Mouse (Mus musculus) MEL (cell line): ENCODE data around the gene Zdhhc14.

Source experiments
- CTCF ChIP-seq, 3 experiments: IDR thresholded peaks in 2 of 3; conservative IDR thresholded peaks in 1 of 3; 2 replicates each; pipeline ENCODE4 v1.5.1; 2011 to 2012; ENCODE audit warnings: low read length in 3 of 3, low read depth in 2 of 3, mild to moderate bottlenecking in 2 of 3, improper control_type of control experiment in 1 of 3, inconsistent platforms in 1 of 3, mixed read lengths in 1 of 3, moderate library complexity in 1 of 3; ENCODE audit not compliant: control insufficient read depth in 1 of 3, insufficient read depth in 1 of 3, poor library complexity in 1 of 3, severe bottlenecking in 1 of 3
- E2F4 ChIP-seq: IDR thresholded peaks from 2 replicates; pipeline ENCODE4 v1.6.1; 2011; ENCODE audit warnings: low read depth, low read length, improper control_type of control experiment, borderline replicate concordance
- HCFC1 ChIP-seq: IDR thresholded peaks from 2 replicates; pipeline ENCODE4 v1.6.1; 2012; ENCODE audit warnings: low read depth, mild to moderate bottlenecking, inconsistent platforms, low read length, improper control_type of control experiment, moderate library complexity
- KAT2A ChIP-seq: conservative IDR thresholded peaks from 2 replicates; pipeline ENCODE4 v1.6.1; 2012; ENCODE audit warnings: low read depth, low read length, improper control_type of control experiment, inconsistent platforms
- TAL1 ChIP-seq: IDR thresholded peaks from 2 replicates; pipeline ENCODE4 v1.6.1; 2012; ENCODE audit warnings: mild to moderate bottlenecking, inconsistent platforms, low read length, moderate library complexity, mixed read lengths
- ZMIZ1 ChIP-seq: IDR thresholded peaks from 2 replicates; pipeline ENCODE4 v1.6.1; 2012; ENCODE audit warnings: low read depth, mild to moderate bottlenecking, inconsistent platforms, low read length, improper control_type of control experiment, moderate library complexity
- ZNF384 ChIP-seq: IDR thresholded peaks from 2 replicates; pipeline ENCODE4 v1.6.1; 2012; ENCODE audit warnings: low read depth, mild to moderate bottlenecking, inconsistent platforms, low read length, improper control_type of control experiment

DNA sequence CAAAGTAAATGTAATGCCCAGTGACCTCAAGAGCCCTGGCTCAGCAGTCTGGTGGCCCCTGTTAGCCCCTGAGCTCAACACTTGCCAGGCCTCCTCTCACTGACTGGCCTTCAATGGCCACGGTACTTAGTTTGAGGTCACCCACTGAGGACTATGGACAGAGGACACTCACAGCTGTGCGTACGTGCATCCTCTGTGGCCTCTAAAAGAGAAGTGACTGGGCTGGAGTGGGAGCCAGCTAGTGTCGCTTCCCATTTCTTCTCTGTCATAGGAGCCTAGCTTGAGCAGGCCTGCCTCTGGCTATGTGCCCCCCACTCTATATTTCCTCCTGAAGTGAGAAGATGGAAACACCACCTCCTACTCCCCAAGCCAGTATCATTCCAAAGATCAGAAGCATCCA is 273.4 kb downstream of the Zdhhc14 start:
- no peak for TF ChIP-seq HCFC1
- TF ChIP-seq ZNF384 = no peak
- TF ChIP-seq E2F4 = no peak
- no peak for TF ChIP-seq CTCF (IDR thresholded peaks at IDR 0.05 in 2 of 3, conservative IDR thresholded peaks at IDR 0.05 in 1 of 3; ENCODE audit: control insufficient read depth in 1 of 3, insufficient read depth in 1 of 3, low read depth in 2 of 3, low read length in 3 of 3, poor library complexity in 1 of 3, severe bottlenecking in 1 of 3)
- no peak for TF ChIP-seq KAT2A
- TF ChIP-seq TAL1 = no peak
- no peak for TF ChIP-seq ZMIZ1
